ENCODE assay signal across 10 mouse cellular contexts in genomic region chr2:4101370-4101769, GRCm38 (mm10).
DNase-seq lines count a peak whose midpoint lies in the region; ATAC-seq and TF ChIP-seq lines count a peak whose summit lies in the region.
"Had no signal": no experiment of that assay in that cellular context is flagged by ENCODE, and none has a peak within 500 bp of the region (broad histone marks: within the 10 kb centered on the region; RNA-seq: fewer than 3 reads in every experiment).

No protein-coding gene starts in this region.

- ATAC-seq in midbrain, postnatal 0 days (ENCODE audit: low FRiP score), result no peak
- no peak for ATAC-seq in inflammation-experienced regulatory T-cells, adult 6 months

- H3K9me3 ChIP-seq in midbrain, postnatal 0 days (ENCODE audit: low read length), result no peaks in the 10 kb centered on the region
- H3K9me3 ChIP-seq: liver, embryonic 13.5 days had no signal

- H3K27ac ChIP-seq in layer of hippocampus, adult 2 months, result peak overlapping the region; percentile 74
- no peak overlapping the region for H3K27ac ChIP-seq in midbrain, postnatal 0 days (ENCODE audit: low read depth, low read length)
- H3K27ac ChIP-seq: liver, embryonic 13.5 days had no signal

- peaks cover 13% of the 10 kb centered on the region for H3K4me1 ChIP-seq in midbrain, postnatal 0 days (ENCODE audit: insufficient read depth, low read length)
- H3K4me1 ChIP-seq: liver, embryonic 13.5 days had no signal

- no peaks in the 10 kb centered on the region for H3K36me3 ChIP-seq in midbrain, postnatal 0 days (ENCODE audit: insufficient read depth, low read length)
- H3K36me3 ChIP-seq: liver, embryonic 13.5 days had no signal

- no peak overlapping the region for H3K4me2 ChIP-seq in midbrain, postnatal 0 days (ENCODE audit: low read depth, low read length, poor library complexity, severe bottlenecking)
- H3K4me2 ChIP-seq: liver, embryonic 13.5 days had no signal

- H3K4me3 ChIP-seq in layer of hippocampus, adult 2 months, result no peak overlapping the region
- no peak overlapping the region for H3K4me3 ChIP-seq in midbrain, postnatal 0 days (ENCODE audit: low read depth, low read length)
- H3K4me3 ChIP-seq: liver, embryonic 13.5 days had no signal

- no peak overlapping the region for H3K9ac ChIP-seq in midbrain, postnatal 0 days (replicated peaks; ENCODE audit: low read length, poor library complexity, severe bottlenecking)
- H3K9ac ChIP-seq: liver, embryonic 13.5 days had no signal

- DNase-seq in cerebellum, adult 9-10 months, result peak; percentile 10
- no peak for DNase-seq in cerebellum, postnatal 36 days
- DNase-seq in layer of hippocampus, adult 2 months (ENCODE audit: low spot score in 2 of 2), result peak; percentile 29 to 43
- no peak for DNase-seq in layer of hippocampus, postnatal 10 days (ENCODE audit: low spot score in 2 of 2)
- DNase-seq in heart, postnatal 36 days, result peak; percentile 2 to 25
- peak; percentile 44 for DNase-seq in midbrain, postnatal 0 days (ENCODE audit: low spot score)
- no peak for DNase-seq in cerebellum, postnatal 4 days (ENCODE audit: low spot score in 2 of 2)
- DNase-seq: kidney, postnatal 14 days; liver, embryonic 13.5 days had no signal

- intact Hi-C loops in heart, postnatal 36 days (cut with DNase I), result no loop called here

- 56% methylated on average over 2 of the region's 2 CpGs for WGBS in midbrain, postnatal 0 days

- H3K27me3 ChIP-seq in midbrain, postnatal 0 days (ENCODE audit: insufficient read depth, low read length), result no peaks in the 10 kb centered on the region
- H3K27me3 ChIP-seq: liver, embryonic 13.5 days had no signal

- TF ChIP-seq CTCF in layer of hippocampus, adult 2 months (conservative IDR thresholded peaks at IDR 0.05), result no peak
- TF ChIP-seq CTCF in midbrain, postnatal 0 days (IDR thresholded peaks at IDR 0.05), result no peak

Comparison
In these comparisons a context has a peak if more than half of its experiments do, and no peak if none do; other contexts are left out.
1. DNase-seq: peak in cerebellum, adult 9-10 months (single experiment), layer of hippocampus, adult 2 months (2 of 2), heart, postnatal 36 days (2 of 2) and midbrain, postnatal 0 days (single experiment); none in cerebellum, postnatal 36 days (0 of 2), layer of hippocampus, postnatal 10 days (0 of 2) and cerebellum, postnatal 4 days (0 of 2).